ENCODE assay signal across 8 mouse cellular contexts in the genomic region with DNA sequence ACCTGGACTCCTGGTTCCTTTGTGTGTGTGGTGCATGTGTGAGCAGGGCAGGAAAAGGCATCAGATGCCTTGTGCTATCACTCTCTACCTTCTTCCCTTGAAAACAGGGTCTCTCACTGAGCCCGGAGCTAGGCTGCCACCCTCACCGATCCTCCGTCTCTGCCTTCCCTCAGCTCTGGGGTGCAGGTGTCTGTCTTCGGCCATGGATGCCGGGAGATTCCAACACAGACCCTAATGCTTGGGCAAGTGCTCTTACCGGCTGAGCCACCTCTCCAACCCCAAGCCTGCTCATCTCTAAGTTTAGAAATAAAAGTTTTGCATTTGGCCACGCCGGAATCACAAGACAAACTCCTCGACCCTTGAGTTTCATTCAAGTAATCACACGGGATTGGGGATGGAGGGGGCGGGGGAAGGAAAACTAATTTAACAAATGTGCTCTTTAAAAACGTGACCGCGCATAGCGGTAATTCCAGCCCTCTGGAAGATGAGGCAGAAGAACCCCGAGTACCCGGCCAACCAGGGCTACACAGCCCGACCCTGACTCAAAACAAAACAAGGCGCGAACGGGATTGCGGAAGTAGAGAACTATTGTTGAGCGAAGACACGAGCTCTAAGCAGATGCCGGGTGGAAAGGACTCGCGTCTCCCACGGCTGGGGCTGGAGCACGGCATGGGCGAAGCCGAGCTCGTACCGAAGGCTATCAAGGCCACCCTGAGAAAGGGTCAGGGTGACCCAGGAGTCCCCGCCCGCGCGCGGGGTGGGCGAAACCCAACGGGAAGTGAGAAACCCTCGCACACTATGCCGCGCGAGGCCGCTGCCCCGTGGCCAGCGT. TPM values are rescaled to one million over a fixed set of nuclear protein-coding genes. Genes with fewer than 3 reads are reported as not detected.
DNase-seq lines count a peak whose midpoint lies in the region; ATAC-seq and TF ChIP-seq lines count a peak whose summit lies in the region.

No protein-coding gene starts in this region.

- H3K27ac ChIP-seq in thymus, adult 2 months (ENCODE audit: control insufficient read depth, insufficient read depth, low read length) = peak overlapping the region; percentile 56; the same call in 1 of the 2 replicates

- H3K4me1 ChIP-seq in thymus, adult 2 months (replicated peaks; ENCODE audit: control insufficient read depth, insufficient read depth, low read length) = peaks cover 8% of the 10 kb centered on the region; the same call in 1 of the 2 replicates

- no peak for TF ChIP-seq CTCF in thymus, adult 2 months (IDR thresholded peaks at IDR 0.05; ENCODE audit: borderline replicate concordance, control insufficient read depth, extremely low read depth, insufficient read depth, low read length, poor library complexity)

- peak; percentile 13 for DNase-seq in adrenal gland, adult 2 months
- no peak for DNase-seq in adrenal gland, adult (ENCODE audit: inconsistent age in 2 of 2, low spot score in 1 of 2)
- DNase-seq in retina, postnatal 7 days (ENCODE audit: low read depth, low spot score) = peak; percentile 27
- DNase-seq in retina, postnatal 1 day = no peak
- peak; percentile 27 for DNase-seq in thymus, adult 2 months
- no peak for DNase-seq in testis, postnatal 10 days (ENCODE audit: low spot score)

- H3K4me3 ChIP-seq in thymus, adult 2 months (ENCODE audit: control insufficient read depth, insufficient read depth, low read length) = peak overlapping the region; percentile 81

- peak; percentile 9 to 43 for ATAC-seq in hematopoietic stem cell, adult 5-6 weeks (replicated peaks in 1 of 2; ENCODE audit: insufficient read depth in 1 of 2, low FRiP score in 2 of 2, low TSS enrichment in 1 of 2, low read depth in 1 of 2, poor library complexity in 2 of 2, severe bottlenecking in 2 of 2)
- ATAC-seq in megakaryocyte, adult 5-6 weeks (ENCODE audit: poor library complexity, severe bottlenecking) = peak; percentile 59

- WGBS in thymus, adult 2 months = under 1% methylated on average over 47 of the region's 47 CpGs

- H3K36me3 ChIP-seq in thymus, adult 2 months (ENCODE audit: control insufficient read depth, insufficient read depth, low read length) = no peaks in the 10 kb centered on the region; the same call in 1 of the 2 replicates

- TF ChIP-seq POLR2A in thymus, adult 2 months (IDR thresholded peaks at IDR 0.05; ENCODE audit: control insufficient read depth, extremely low read depth, insufficient read depth, low read length, poor library complexity) = no peak

- H3K27me3 ChIP-seq in thymus, adult 2 months (ENCODE audit: control insufficient read depth, insufficient read depth, low read length) = no peaks in the 10 kb centered on the region

RNA-seq across cellular contexts. Expression of a gene that starts 18.3 kb away (rescaled TPM):
- total RNA-seq in adrenal gland, adult 2 months (2021) = 10 to 100 TPM; 16.1 to 18.0 TPM
- 5.0 and 6.7 TPM in 2 replicates for polyA plus RNA-seq in adrenal gland, adult 2 months (2012; rRNA removed)
- total RNA-seq in hematopoietic stem cell, adult 5-6 weeks (2017) = 48.5 and 65.8 TPM in 2 replicates
- 41.6 and 49.0 TPM in 2 replicates for total RNA-seq in megakaryocyte, adult 5-6 weeks (2015)
- 47.3 and 52.7 TPM in 2 replicates for total RNA-seq in megakaryocyte, adult 5-6 weeks (2017)
- 26.7 and 27.8 TPM in 2 replicates for polyA plus RNA-seq in thymus, adult 2 months (2012; rRNA removed)

RNA-seq across cellular contexts. Expression of a gene that starts 22.6 kb away (rescaled TPM):
- total RNA-seq in adrenal gland, adult 2 months (2021) = 1 to 10 TPM; 5.3 to 6.6 TPM
- polyA plus RNA-seq in adrenal gland, adult 2 months (2012; rRNA removed) = 0.90 and 2.4 TPM in 2 replicates
- total RNA-seq in hematopoietic stem cell, adult 5-6 weeks (2017) = 42.3 and 45.7 TPM in 2 replicates
- 16.8 and 17.9 TPM in 2 replicates for total RNA-seq in megakaryocyte, adult 5-6 weeks (2015)
- total RNA-seq in megakaryocyte, adult 5-6 weeks (2017) = 28.2 and 29.7 TPM in 2 replicates
- 6.1 and 7.8 TPM in 2 replicates for polyA plus RNA-seq in thymus, adult 2 months (2012; rRNA removed)

Comparison
In these comparisons a context has a peak if more than half of its experiments do, and no peak if none do; other contexts are left out.
1. DNase-seq: peak in adrenal gland, adult 2 months (single experiment), retina, postnatal 7 days (single experiment) and thymus, adult 2 months (single experiment); none in adrenal gland, adult (0 of 2), retina, postnatal 1 day (single experiment) and testis, postnatal 10 days (single experiment).